Mouse (Mus musculus) embryo, embryonic 11.5 days (tissue): ENCODE measurements around the gene 1700029J07Rik.
A peak's percentile ranks its signal among the peaks of the same experiment; 100 is the strongest.

Experiments used
- DNase-seq: peaks from one replicate; pipeline ENCODE4 v3.0.0-alpha.2; 2012; ENCODE audit warnings: low read depth, low spot score

1700029J07Rik gene

DNA sequence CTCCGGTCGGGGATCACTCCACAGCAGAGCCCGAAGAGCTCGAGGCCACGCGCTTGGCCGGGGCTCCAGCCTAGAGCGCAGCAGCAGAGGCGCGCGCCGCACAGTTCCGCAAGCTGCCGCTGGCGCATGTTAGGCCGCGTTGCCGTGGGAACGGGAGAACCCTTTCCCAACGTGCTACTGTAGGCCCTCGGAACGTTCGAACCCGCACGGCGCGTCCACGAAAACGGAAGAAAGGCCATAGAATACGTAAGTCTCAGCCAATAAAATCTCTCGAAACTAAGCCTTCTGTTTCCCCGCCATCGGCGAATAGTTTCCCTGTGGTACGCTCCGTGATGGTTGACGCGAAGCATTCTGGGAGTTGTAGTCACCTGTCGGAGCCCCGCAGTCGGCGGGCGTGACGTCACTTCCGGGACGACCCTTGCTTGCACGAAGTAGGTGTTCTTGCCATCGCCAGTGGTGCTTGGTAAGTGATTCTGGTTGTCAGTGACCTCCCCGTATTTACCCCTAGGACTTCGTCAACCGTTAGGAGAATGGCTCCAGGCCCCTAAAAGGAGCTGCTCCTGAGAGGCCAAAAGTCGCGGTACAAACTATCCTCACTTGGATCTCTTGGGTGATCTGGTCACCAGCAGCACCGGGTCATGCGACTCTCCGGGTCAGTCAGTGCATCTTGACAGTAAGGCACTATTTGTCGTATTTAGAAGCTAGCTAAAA is at the start of gene 1700029J07Rik, which contains the start of gene Ufsp2:
Gene 1700029J07Rik, minus strand, starts transcription at position 127 of the 711 bp plus-strand sequence.
Gene Ufsp2, plus strand, starts transcription at position 403 of the 711 bp plus-strand sequence.
- DNase-seq = peak; percentile 95

GRCm38 (mm10) chr8:46024392-46024791 is 49.3 kb upstream of the 1700029J07Rik start:
- DNase-seq = no peak

- no peak for DNase-seq
Observed at GRCm38 (mm10) chr8:46022758-46023157, 47.7 kb upstream of the 1700029J07Rik start.

DNA sequence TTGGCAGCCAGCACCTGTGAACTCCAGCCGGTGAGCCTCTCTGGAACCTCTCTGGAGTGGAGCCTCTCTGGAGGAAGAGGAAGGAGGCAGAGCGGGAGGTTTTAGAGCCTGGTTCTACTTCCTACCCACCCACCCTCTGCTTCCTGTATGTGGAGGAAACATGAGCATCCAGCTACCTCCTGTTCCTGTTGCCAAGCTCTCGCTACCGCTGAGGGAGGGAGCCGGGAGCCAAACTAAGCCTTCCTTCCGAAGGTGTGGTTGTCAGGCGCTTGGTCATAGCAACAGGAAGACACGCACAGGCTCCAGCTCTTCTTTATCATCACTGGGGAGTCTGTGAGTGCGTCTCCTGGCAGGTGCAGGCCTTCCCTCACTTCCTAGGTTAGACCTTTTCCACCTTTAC is 47.2 kb upstream of the 1700029J07Rik start:
- no peak for DNase-seq

DNA sequence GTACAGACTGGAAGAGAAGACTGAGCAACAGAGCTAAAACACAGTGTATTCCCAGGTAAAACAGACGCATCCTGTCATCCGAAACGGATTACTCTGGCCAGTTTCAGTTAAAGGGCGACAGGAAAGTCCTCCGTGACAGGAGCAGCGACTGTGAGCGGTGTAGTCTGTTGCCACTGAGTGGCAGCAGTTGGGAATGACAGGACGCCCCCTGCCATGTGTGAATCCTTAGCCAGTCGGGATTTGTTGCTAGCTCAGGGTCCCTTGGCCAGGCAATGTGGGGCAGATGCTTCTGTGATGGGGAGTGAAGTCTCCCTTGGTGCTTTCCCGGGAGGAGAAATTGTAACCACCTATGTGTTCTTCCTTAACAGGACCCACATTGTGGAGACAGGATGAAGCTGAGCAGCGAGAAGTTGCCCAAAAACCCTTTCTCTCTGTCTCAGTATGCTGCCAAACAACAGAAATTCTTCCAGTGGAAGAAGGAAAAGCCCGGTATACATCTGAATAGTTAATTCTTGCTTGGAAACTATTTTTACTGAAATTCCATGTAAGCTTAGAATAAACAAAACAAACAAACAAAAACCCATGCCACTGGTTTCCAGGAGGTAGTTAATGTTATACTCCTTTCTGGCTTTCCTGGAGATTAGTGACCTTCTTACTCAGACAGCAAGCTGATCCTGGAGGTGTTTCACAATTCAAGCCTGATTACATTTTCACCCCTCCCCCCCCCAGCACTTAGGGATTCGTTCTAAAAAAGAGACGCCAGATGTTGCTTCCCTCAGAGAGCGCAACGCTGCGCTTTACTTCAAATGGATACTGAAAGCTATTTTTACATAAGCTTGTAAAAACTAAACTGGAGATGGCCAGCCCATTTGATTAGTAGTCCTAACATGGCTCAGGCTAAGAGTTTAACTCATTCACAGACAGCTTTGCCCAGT is 36.0 kb upstream of the 1700029J07Rik start:
- no peak for DNase-seq

DNA sequence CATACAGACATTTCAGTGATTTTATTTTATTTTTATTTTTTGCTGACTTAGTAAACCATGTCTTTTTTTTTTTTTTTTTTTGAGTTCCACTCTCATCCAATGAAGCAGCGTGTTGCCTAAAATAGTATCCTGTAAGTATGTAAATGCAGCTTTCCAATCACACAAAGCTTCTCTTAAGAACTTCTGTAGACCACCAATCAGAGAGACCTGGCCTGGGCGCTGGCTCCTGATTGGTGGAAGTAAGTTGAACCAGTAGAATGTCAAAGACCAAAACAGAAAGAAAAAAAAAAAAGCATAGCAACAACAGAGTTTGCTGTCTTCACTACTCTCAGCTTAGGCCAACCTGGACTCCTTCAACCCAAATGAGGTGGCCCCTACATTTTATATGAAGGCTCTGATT is 35.3 kb upstream of the 1700029J07Rik start:
- DNase-seq = no peak

GRCm38 (mm10) chr8:46007050-46007672 is 32.1 kb upstream of the 1700029J07Rik start:
- no peak for DNase-seq

- DNase-seq = no peak
Observed at GRCm38 (mm10) chr8:46005596-46005995, 30.5 kb upstream of the 1700029J07Rik start, which contains the start of gene Ankrd37. Ankrd37 (minus strand) TSS chr8:46005707.

- DNase-seq = peak; percentile 98
Observed at GRCm38 (mm10) chr8:45999784-46000705, 25.0 kb upstream of the 1700029J07Rik start.

GRCm38 (mm10) chr8:45999138-45999783 is 24.2 kb upstream of the 1700029J07Rik start, which contains the start of gene Lrp2bp:
Lrp2bp (plus strand) TSS chr8:45999303.
- no peak for DNase-seq

GRCm38 (mm10) chr8:45998228-45998627 is 23.2 kb upstream of the 1700029J07Rik start:
- no peak for DNase-seq

GRCm38 (mm10) chr8:45995576-45995975 is 20.5 kb upstream of the 1700029J07Rik start:
- DNase-seq = no peak

DNA sequence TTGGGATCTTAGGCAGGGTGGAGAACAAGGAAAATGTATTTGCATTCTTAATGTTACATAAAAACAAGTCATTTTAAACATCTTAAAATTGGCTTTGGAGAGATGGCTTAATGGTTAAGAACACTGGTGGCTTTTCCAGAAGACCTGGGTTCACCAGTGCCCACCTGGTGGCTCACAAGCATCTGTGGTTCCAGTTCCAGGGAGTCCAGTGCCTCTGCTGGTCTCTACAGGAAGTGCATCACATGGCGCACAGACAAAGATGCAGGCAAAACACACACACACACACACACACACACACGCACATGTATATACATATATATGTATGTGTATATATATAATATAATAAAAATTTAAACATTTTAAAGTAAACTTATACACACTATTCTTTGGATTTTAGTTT is 19.1 kb upstream of the 1700029J07Rik start:
- DNase-seq = no peak

GRCm38 (mm10) chr8:45990631-45991310 is 15.7 kb upstream of the 1700029J07Rik start:
- DNase-seq = no peak

GRCm38 (mm10) chr8:45988189-45988588 is 13.1 kb upstream of the 1700029J07Rik start:
- DNase-seq = no peak

- no peak for DNase-seq
Observed at GRCm38 (mm10) chr8:45986665-45987064, 11.6 kb upstream of the 1700029J07Rik start.

DNA sequence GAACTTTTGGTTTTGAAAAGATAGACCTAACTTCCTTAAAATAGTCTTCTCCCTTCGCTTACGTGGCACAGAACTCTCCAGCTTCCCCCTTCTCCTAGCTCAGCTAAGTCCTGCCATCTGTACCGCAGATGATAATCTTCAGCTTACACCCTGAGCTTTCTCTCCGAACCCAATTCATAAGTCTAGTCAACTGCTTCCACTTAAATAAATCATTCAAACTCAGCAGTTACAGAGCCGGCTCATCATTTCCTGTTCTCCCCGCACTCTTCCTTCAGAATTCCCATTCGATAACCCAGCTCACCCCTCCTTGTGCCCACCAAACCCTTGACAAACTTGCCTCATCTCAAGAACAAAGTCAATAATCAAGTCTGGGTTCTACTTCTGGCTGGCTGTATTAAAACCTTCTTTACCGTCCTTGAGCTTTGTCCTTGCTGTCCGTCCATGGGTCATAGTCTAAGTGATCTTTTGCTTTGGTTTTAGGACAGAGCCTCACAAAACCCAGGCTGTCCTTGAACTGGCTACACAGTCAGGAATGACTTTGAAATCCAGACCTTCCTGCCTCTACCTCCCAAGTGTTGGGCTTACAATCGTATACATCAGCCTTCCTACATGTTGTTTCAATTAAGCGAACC is 901 bp upstream of the 1700029J07Rik start:
- no peak for DNase-seq

GRCm38 (mm10) chr8:45973988-45974505 is 1.0 kb downstream of the 1700029J07Rik start:
- DNase-seq = no peak

DNA sequence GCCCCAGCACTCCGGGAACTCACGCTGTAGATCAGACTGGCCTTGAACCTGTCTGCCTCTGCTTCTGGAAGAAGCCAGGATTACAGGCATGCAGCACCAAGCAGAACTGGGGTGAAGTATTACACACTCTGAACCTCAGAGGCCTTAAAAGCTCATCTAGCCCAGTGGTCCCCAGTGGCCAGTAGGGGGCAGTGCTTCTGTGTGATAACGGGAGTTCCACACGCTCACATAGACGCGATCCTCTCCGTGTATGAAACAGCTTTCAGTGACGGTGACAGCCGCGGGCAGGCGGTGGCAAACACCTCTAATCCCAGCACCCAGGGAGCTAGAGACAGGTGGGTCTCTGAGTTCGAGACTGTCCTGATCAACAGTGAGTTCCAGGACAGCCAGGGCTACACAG is 4.2 kb downstream of the 1700029J07Rik start:
- DNase-seq = no peak
